Mouse (Mus musculus) WW6 (cell line): ENCODE results near the gene Spata18.

Source experiments
- DNase-seq: peaks from one replicate; pipeline ENCODE4 v3.0.0-alpha.2; 2013; ENCODE audit warnings: low read depth, low spot score

Spata18 gene

GRCm38 (mm10) chr5:73651061-73651854 lies at the start of gene Spata18:
TSS of gene Spata18 (plus strand) at chr5:73651379.
- no peak for DNase-seq

GRCm38 (mm10) chr5:73602865-73603264 lies 48.3 kb upstream of the Spata18 start:
- DNase-seq: no peak

GRCm38 (mm10) chr5:73604542-73604941 lies 46.6 kb upstream of the Spata18 start:
- no peak for DNase-seq

- no peak for DNase-seq
These were observed 46.2 kb upstream of the Spata18 start for GRCm38 (mm10) chr5:73604964-73605363.

GRCm38 (mm10) chr5:73611071-73611470 lies 40.1 kb upstream of the Spata18 start:
- DNase-seq: no peak

- DNase-seq: no peak
These were observed 37.9 kb upstream of the Spata18 start for GRCm38 (mm10) chr5:73613296-73613695.

- no peak for DNase-seq
These were observed 36.0 kb upstream of the Spata18 start for GRCm38 (mm10) chr5:73615211-73615610.

- DNase-seq: no peak
These were observed 32.2 kb upstream of the Spata18 start for GRCm38 (mm10) chr5:73618969-73619368.

GRCm38 (mm10) chr5:73625505-73625904 lies 25.7 kb upstream of the Spata18 start:
- no peak for DNase-seq

- no peak for DNase-seq
These were observed 24.3 kb upstream of the Spata18 start for GRCm38 (mm10) chr5:73626842-73627241.

- DNase-seq: no peak
These were observed 23.6 kb upstream of the Spata18 start for GRCm38 (mm10) chr5:73627559-73627958.

GRCm38 (mm10) chr5:73627991-73628390 lies 23.2 kb upstream of the Spata18 start:
- no peak for DNase-seq

GRCm38 (mm10) chr5:73630141-73630540 lies 21.0 kb upstream of the Spata18 start:
- DNase-seq: no peak

GRCm38 (mm10) chr5:73631001-73631558 lies 20.1 kb upstream of the Spata18 start:
- DNase-seq: no peak

- no peak for DNase-seq
These were observed 18.9 kb upstream of the Spata18 start, which contains the start of gene Lrrc66 for GRCm38 (mm10) chr5:73632291-73632690. TSS of gene Lrrc66 (minus strand) at chr5:73632526.

GRCm38 (mm10) chr5:73633141-73633540 lies 18.0 kb upstream of the Spata18 start:
- DNase-seq: peak; percentile 58

GRCm38 (mm10) chr5:73637337-73638107 lies 13.7 kb upstream of the Spata18 start:
- DNase-seq: no peak

GRCm38 (mm10) chr5:73641058-73641457 lies 10.1 kb upstream of the Spata18 start:
- DNase-seq: no peak

- DNase-seq: no peak
These were observed 9.1 kb upstream of the Spata18 start for GRCm38 (mm10) chr5:73642091-73642490.

GRCm38 (mm10) chr5:73647261-73647900 lies 3.8 kb upstream of the Spata18 start, which contains the start of gene Sgcb:
TSS of gene Sgcb (minus strand) at chr5:73647790.
- no peak for DNase-seq

- no peak for DNase-seq
These were observed 714 bp upstream of the Spata18 start for GRCm38 (mm10) chr5:73650365-73650964.

GRCm38 (mm10) chr5:73651855-73652201 lies 649 bp downstream of the Spata18 start:
- DNase-seq: no peak
